Mouse (Mus musculus) small intestine, adult 2 months (tissue): Measurements from ENCODE around the gene Smarca4.

Experiments used
- CTCF ChIP-seq: fragments of 200-500 bp; IDR thresholded peaks from 2 replicates; pipeline ENCODE4 v1.5.1; 2012; ENCODE audit warnings: low read depth, mild to moderate bottlenecking, control low read depth, inconsistent platforms, low read length, moderate library complexity, mixed read lengths; ENCODE audit not compliant: insufficient replicate concordance, insufficient read length; ENCODE audit errors: extremely low read depth
- POLR2A ChIP-seq: fragments of 200-500 bp; IDR thresholded peaks from 2 replicates; pipeline ENCODE4 v1.6.1; 2012; ENCODE audit warnings: low read depth, mild to moderate bottlenecking, control low read depth, inconsistent platforms, low read length, moderate library complexity

- no peak for TF ChIP-seq CTCF
- TF ChIP-seq POLR2A, result no peak
Observed at GRCm38 (mm10) chr9:21752252-21752792, 136.4 kb downstream of the Smarca4 start.
